Comparison of ENCODE assay signal across 29 mouse cellular contexts in genomic region chr13:113715231-113715630, GRCm38 (mm10). TPM values are rescaled to one million over a fixed set of nuclear protein-coding genes. Genes with fewer than 3 reads are reported as not detected.
DNase-seq lines count a peak whose midpoint lies in the region; ATAC-seq and TF ChIP-seq lines count a peak whose summit lies in the region.
"Had no signal": no experiment of that assay in that cellular context is flagged by ENCODE, and none has a peak within 500 bp of the region (broad histone marks: within the 10 kb centered on the region; RNA-seq: fewer than 3 reads in every experiment).

No protein-coding gene starts in this region.

- H3K9ac ChIP-seq in kidney, embryonic 16.5 days (replicated peaks; ENCODE audit: low read length), result no peak overlapping the region
- no peak overlapping the region for H3K9ac ChIP-seq in ES-E14 (ENCODE audit: insufficient read depth, low read depth, low read length, poor library complexity, severe bottlenecking)
- no peak overlapping the region for H3K9ac ChIP-seq in heart, embryonic 12.5 days
- H3K9ac ChIP-seq: embryonic facial prominence, embryonic 12.5 days; embryonic facial prominence, embryonic 15.5 days; forebrain, postnatal 0 days; hindbrain, embryonic 12.5 days; hindbrain, embryonic 15.5 days had no signal

- intact Hi-C loops in left cerebral cortex, adult 2 months (cut with DNase I), result no loop called here

- no peak overlapping the region for H3K4me3 ChIP-seq in kidney, adult 2 months (ENCODE audit: insufficient read depth, low read depth, low read length)
- H3K4me3 ChIP-seq in kidney, embryonic 16.5 days (ENCODE audit: low read length), result no peak overlapping the region
- H3K4me3 ChIP-seq in ES-E14 (ENCODE audit: insufficient read depth in 1 of 2, low read depth in 1 of 2, low read length in 2 of 2, poor library complexity in 1 of 2, severe bottlenecking in 1 of 2), result no peak overlapping the region
- no peak overlapping the region for H3K4me3 ChIP-seq in heart, embryonic 12.5 days
- no peak overlapping the region for H3K4me3 ChIP-seq in left cerebral cortex, adult 2 months
- H3K4me3 ChIP-seq: embryonic facial prominence, embryonic 12.5 days; embryonic facial prominence, embryonic 15.5 days; heart, adult 2 months; heart, embryonic 10.5 days; hindbrain, embryonic 12.5 days; hindbrain, embryonic 15.5 days had no signal

- TF ChIP-seq POLR2A in kidney, adult 2 months (IDR thresholded peaks at IDR 0.05; ENCODE audit: low read depth, low read length), result no peak

- no peaks in the 10 kb centered on the region for H3K36me3 ChIP-seq in kidney, adult 2 months (ENCODE audit: control insufficient read depth, insufficient read depth, low read length)
- H3K36me3 ChIP-seq in kidney, embryonic 16.5 days (ENCODE audit: insufficient read depth, low read length), result no peaks in the 10 kb centered on the region
- no peaks in the 10 kb centered on the region for H3K36me3 ChIP-seq in ES-E14 (ENCODE audit: control insufficient read depth, insufficient read depth, low read length, poor library complexity, severe bottlenecking)
- H3K36me3 ChIP-seq in heart, embryonic 12.5 days, result no peaks in the 10 kb centered on the region
- H3K36me3 ChIP-seq: embryonic facial prominence, embryonic 12.5 days; embryonic facial prominence, embryonic 15.5 days; G1E; heart, embryonic 10.5 days; hindbrain, embryonic 12.5 days; hindbrain, embryonic 15.5 days had no signal

- in situ Hi-C loops in ES-E14 (cut with MboI; ENCODE audit: low sequenced_read_pairs in 2 of 2, unreplicated experiment in 2 of 2), result no loop called here

- ATAC-seq in kidney, embryonic 16.5 days (ENCODE audit: low FRiP score, low TSS enrichment), result no peak
- no peak for ATAC-seq in heart, embryonic 12.5 days (ENCODE audit: insufficient number of reproducible peaks, low FRiP score)
- ATAC-seq: forebrain, embryonic 14.5 days; forebrain, postnatal 0 days; Patski had no signal

- 51% methylated on average over 4 of the region's 4 CpGs for WGBS in kidney, adult 2 months
- WGBS in kidney, embryonic 16.5 days, result 82% methylated on average over 4 of the region's 4 CpGs
- 74% methylated on average over 4 of the region's 4 CpGs for WGBS in heart, embryonic 12.5 days

- H3K9me3 ChIP-seq in kidney, embryonic 16.5 days (ENCODE audit: low read length), result peaks cover 5% of the 10 kb centered on the region; the same call in 1 of the 2 replicates
- no peaks in the 10 kb centered on the region for H3K9me3 ChIP-seq in ES-E14 (ENCODE audit: control insufficient read depth, insufficient read depth, low read depth, low read length)
- H3K9me3 ChIP-seq in heart, embryonic 12.5 days (replicated peaks), result peaks cover 7% of the 10 kb centered on the region; the same call in 1 of the 2 replicates
- H3K9me3 ChIP-seq: embryonic facial prominence, embryonic 15.5 days; G1E; heart, embryonic 10.5 days; hindbrain, embryonic 15.5 days had no signal

- H3K27me3 ChIP-seq in kidney, adult 2 months (replicated peaks; ENCODE audit: control insufficient read depth, insufficient read depth, low read length), result no peaks in the 10 kb centered on the region
- no peaks in the 10 kb centered on the region for H3K27me3 ChIP-seq in kidney, embryonic 16.5 days (ENCODE audit: insufficient read depth, low read length)
- no peaks in the 10 kb centered on the region for H3K27me3 ChIP-seq in heart, embryonic 12.5 days (replicated peaks)
- H3K27me3 ChIP-seq: embryonic facial prominence, embryonic 12.5 days; embryonic facial prominence, embryonic 15.5 days; hindbrain, embryonic 12.5 days; hindbrain, embryonic 15.5 days; Patski had no signal

- no peaks in the 10 kb centered on the region; the same call in 1 of the 2 replicates for H3K4me1 ChIP-seq in kidney, adult 2 months (ENCODE audit: control insufficient read depth, insufficient read depth, low read length)
- no peaks in the 10 kb centered on the region for H3K4me1 ChIP-seq in kidney, embryonic 16.5 days (ENCODE audit: insufficient read depth, low read length)
- peaks cover 0 to 9% of the 10 kb centered on the region in 2 experiments; a peak in 2 of 4 replicates for H3K4me1 ChIP-seq in ES-E14 (ENCODE audit: control insufficient read depth in 2 of 2, insufficient read depth in 2 of 2, low read length in 2 of 2, poor library complexity in 1 of 2)
- H3K4me1 ChIP-seq in heart, embryonic 12.5 days (replicated peaks), result no peaks in the 10 kb centered on the region
- H3K4me1 ChIP-seq: embryonic facial prominence, embryonic 12.5 days; embryonic facial prominence, embryonic 15.5 days; heart, embryonic 10.5 days; hindbrain, embryonic 12.5 days; hindbrain, embryonic 15.5 days had no signal

- no peak overlapping the region for H3K4me2 ChIP-seq in kidney, embryonic 16.5 days (replicated peaks; ENCODE audit: low read depth, low read length)
- H3K4me2 ChIP-seq in heart, embryonic 12.5 days, result no peak overlapping the region
- H3K4me2 ChIP-seq: embryonic facial prominence, embryonic 12.5 days; embryonic facial prominence, embryonic 15.5 days; hindbrain, embryonic 12.5 days; hindbrain, embryonic 15.5 days had no signal

- peak; percentile 61 for DNase-seq in kidney, adult 2 months
- peak; percentile 6 for DNase-seq in A20 (ENCODE audit: low read depth, low spot score)
- no peak for DNase-seq in ES-E14 (ENCODE audit: low read depth, low spot score)
- peak; percentile 32 to 48 for DNase-seq in kidney, postnatal 25 days
- DNase-seq in left cerebral cortex, adult 2 months (ENCODE audit: extremely low spot score in 1 of 2, low spot score in 2 of 2), result no peak
- DNase-seq: adrenal gland, adult 2 months; adrenal gland, postnatal 14 days; cerebellum, adult 11 months; cerebellum, adult 2 months; cerebellum, adult 9-11 months; cerebellum, postnatal 25 days; forebrain, postnatal 0 days; gastrocnemius, postnatal 10 days; gastrocnemius, postnatal 36 days; heart, adult 2 months had no signal

- no peak overlapping the region for H3K27ac ChIP-seq in kidney, adult 2 months (ENCODE audit: insufficient read depth, low read depth, low read length)
- no peak overlapping the region for H3K27ac ChIP-seq in kidney, embryonic 16.5 days (ENCODE audit: low read length)
- H3K27ac ChIP-seq in ES-E14 (ENCODE audit: insufficient read depth, low read depth, low read length, poor library complexity, severe bottlenecking), result no peak overlapping the region
- no peak overlapping the region for H3K27ac ChIP-seq in heart, embryonic 12.5 days (ENCODE audit: poor library complexity, severe bottlenecking)
- no peak overlapping the region for H3K27ac ChIP-seq in left cerebral cortex, adult 2 months
- H3K27ac ChIP-seq: embryonic facial prominence, embryonic 12.5 days; embryonic facial prominence, embryonic 15.5 days; heart, adult 2 months; heart, embryonic 10.5 days; hindbrain, embryonic 12.5 days; hindbrain, embryonic 15.5 days had no signal

- no peak for TF ChIP-seq CTCF in kidney, adult 2 months (conservative IDR thresholded peaks at IDR 0.05; ENCODE audit: insufficient read depth, insufficient read length, low read depth, low read length)
- no peak for TF ChIP-seq CTCF in left cerebral cortex, adult 2 months (IDR thresholded peaks at IDR 0.05)

TF ChIP-seq in ES-E14, 5 proteins besides CTCF, POLR2A, EP300 and RAD21:
- TF ChIP-seq HCFC1 (IDR thresholded peaks at IDR 0.05; ENCODE audit: borderline replicate concordance, insufficient read depth, low read length) (no peak), MAFK (IDR thresholded peaks at IDR 0.05; ENCODE audit: insufficient read depth, low read depth, low read length) (peak; percentile 56)

RNA-seq across cellular contexts. Expression of gene Hspb3, which starts 51.8 kb away (rescaled TPM):
- polyA plus RNA-seq in kidney, adult 2 months (2012; rRNA removed), result 0.55 TPM in 1 of 2 replicates, not detected in the other
- polyA plus RNA-seq in kidney, embryonic 16.5 days (2015; fragmentation: Nextera tagmentation; extraction: Ambion mirVana), result 0.27 and 0.71 TPM in 2 replicates
- total RNA-seq in ES-E14 (2012; rRNA removed), result 0.32 TPM in 1 of 2 replicates, not detected in the other
- 55.3 and 59.7 TPM in 2 replicates for polyA plus RNA-seq in heart, embryonic 12.5 days (2016; fragmentation: Nextera tagmentation; extraction: Ambion mirVana)
- total RNA-seq in left cerebral cortex, adult 2 months (2021), result 1 to 10 TPM; 6.6 to 8.1 TPM
- total RNA-seq: adrenal gland, adult 2 months; adrenal gland, postnatal 14 days; common myeloid progenitor, adult 5-6 weeks; G1E; granulocyte monocyte progenitor cell, adult 5-6 weeks; hematopoietic stem cell, adult 5-6 weeks had no signal
- polyA plus RNA-seq: adrenal gland, adult 2 months; forebrain, embryonic 11.5 days; forebrain, embryonic 14.5 days; G1E; Patski had no signal

Comparison
In these comparisons a context has a peak if more than half of its experiments do, and no peak if none do; other contexts are left out.
1. DNase-seq: peak in kidney, adult 2 months (single experiment), A20 (single experiment) and kidney, postnatal 25 days (2 of 2); none in ES-E14 (single experiment) and left cerebral cortex, adult 2 months (0 of 2).
2. RNA of gene Hspb3, which starts 51.8 kb away (polyA plus RNA-seq): 55.3 to 59.7 TPM in heart, embryonic 12.5 days; 0.55 TPM in kidney, adult 2 months and 0.27 to 0.71 TPM in kidney, embryonic 16.5 days; every median in the first group is over 10 times any median in the second.